Mouse (Mus musculus) thymus, adult 2 months (tissue): Measurements from ENCODE around the gene 3425401B19Rik. TPM values are rescaled to one million over a fixed set of nuclear protein-coding genes. Genes with fewer than 3 reads are reported as not detected.
A peak's percentile ranks its signal among the peaks of the same experiment; 100 is the strongest.

ENCODE experiments used
- DNase-seq: peaks from one replicate; pipeline ENCODE4 v3.0.0; 2021
- H3K27ac ChIP-seq: fragments of 200-500 bp; 2 replicates; pipeline ENCODE4 v1.5.1; 2012; ENCODE audit warnings: low read length, control low read depth; ENCODE audit not compliant: control insufficient read depth, insufficient read depth
- H3K27me3 ChIP-seq: fragments of 200-500 bp; 2 replicates; pipeline ENCODE4 v1.6.1; 2012; ENCODE audit warnings: mild to moderate bottlenecking, low read length, moderate library complexity, mixed read lengths; ENCODE audit not compliant: control insufficient read depth, insufficient read depth
- H3K36me3 ChIP-seq: fragments of 200-500 bp; 2 replicates; pipeline ENCODE4 v1.6.1; 2012; ENCODE audit warnings: mild to moderate bottlenecking, low read length, moderate library complexity; ENCODE audit not compliant: control insufficient read depth, insufficient read depth
- H3K4me1 ChIP-seq: fragments of 200-500 bp; replicated peaks from 2 replicates; pipeline ENCODE4 v1.6.1; 2012; ENCODE audit warnings: low read length; ENCODE audit not compliant: control insufficient read depth, insufficient read depth
- H3K4me3 ChIP-seq: fragments of 200-500 bp; 2 replicates; pipeline ENCODE4 v1.5.1; 2012; ENCODE audit warnings: mild to moderate bottlenecking, low read length, control low read depth, moderate library complexity; ENCODE audit not compliant: control insufficient read depth, insufficient read depth
- CTCF ChIP-seq: fragments of 200-500 bp; IDR thresholded peaks from 2 replicates; pipeline ENCODE4 v1.5.1; 2012; ENCODE audit warnings: mild to moderate bottlenecking, control low read depth, low read length, moderate library complexity, borderline replicate concordance; ENCODE audit not compliant: control insufficient read depth, poor library complexity, insufficient read depth; ENCODE audit errors: extremely low read depth
- POLR2A ChIP-seq: fragments of 200-500 bp; IDR thresholded peaks from 2 replicates; pipeline ENCODE4 v1.6.1; 2012; ENCODE audit warnings: mild to moderate bottlenecking, low read length, control low read depth, moderate library complexity; ENCODE audit not compliant: control insufficient read depth, poor library complexity, insufficient read depth; ENCODE audit errors: extremely low read depth
- WGBS: fragments of 180-500 bp; shearing (Covaris S2); methylation state at CpG from one replicate; pipeline ENCODE4 v1.1.7; 2018; 5-methylcytosine and 5-hydroxymethylcytosine counted together
- polyA plus RNA-seq: library from polyadenylated mRNA; depleted of rRNA; stranded (reverse); fragments of >200 nt; gene quantifications from 2 replicates; pipeline ENCODE4 v1.2.3, GENCODE M21; 2012; rRNA removed

Gene 3425401B19Rik
- polyA plus RNA-seq, 1 experiment, result 0.81 TPM

DNA sequence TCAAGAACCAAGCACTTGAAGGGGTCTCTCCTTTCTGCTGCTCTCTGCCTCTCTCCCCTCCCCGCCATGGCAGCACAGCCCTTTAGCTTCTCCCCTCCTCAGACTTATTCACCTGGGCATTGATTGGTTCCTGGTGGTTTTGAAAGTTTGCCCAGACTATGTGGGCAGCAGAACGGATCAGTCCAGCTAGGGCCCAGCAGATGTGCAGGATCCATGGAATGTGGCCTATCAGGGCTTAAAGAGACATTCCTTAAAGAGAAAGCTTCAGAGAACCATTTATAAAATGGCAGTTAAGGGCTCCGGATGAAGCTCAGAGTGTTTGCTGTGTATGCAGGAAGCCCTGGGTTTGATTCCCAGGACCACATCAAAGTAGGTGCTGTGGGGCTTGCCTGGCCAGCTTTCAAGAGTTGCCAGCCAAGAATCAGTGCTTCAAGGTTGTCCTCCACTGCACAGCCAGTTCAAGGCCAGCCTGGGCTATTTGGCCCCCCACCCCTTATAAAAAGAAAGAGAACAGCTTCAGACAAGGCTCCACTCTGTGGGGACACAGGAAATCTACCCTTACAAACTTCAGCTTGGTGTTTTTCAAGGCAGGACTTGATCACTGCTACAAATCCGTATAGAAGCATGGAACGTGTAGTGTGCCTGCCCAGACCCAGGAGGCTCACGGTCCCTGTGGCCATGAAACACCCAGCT lies 52.0 kb downstream of the 3425401B19Rik start:
- WGBS, result 60% methylated on average over 6 of the region's 6 CpGs
- H3K4me1 ChIP-seq, result no peaks in the 10 kb centered on the region
- no peaks in the 10 kb centered on the region for H3K36me3 ChIP-seq
- no peak overlapping the region for H3K27ac ChIP-seq
- no peak for DNase-seq
- no peaks in the 10 kb centered on the region for H3K27me3 ChIP-seq
- H3K4me3 ChIP-seq, result no peak overlapping the region
- TF ChIP-seq CTCF, result no peak

DNA sequence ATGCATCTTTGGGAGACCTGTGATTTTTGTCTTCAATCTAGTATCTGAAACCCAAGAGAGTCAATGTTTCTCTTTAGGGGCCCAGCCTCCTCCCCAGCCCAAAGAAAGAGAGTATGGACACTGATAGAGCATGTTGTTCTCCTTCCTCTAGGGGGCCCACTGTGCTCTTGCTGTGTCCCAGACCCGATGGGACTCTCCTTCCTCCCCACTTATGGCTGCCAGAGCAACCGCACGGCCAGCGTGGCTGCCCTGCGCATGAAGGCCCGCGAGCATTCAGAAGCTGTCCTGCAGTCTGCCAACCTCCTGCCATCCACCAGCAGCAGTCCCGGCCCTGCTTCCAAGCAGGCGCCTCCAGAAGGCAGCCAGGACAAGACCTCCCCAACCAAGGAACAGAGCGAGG lies 56.5 kb downstream of the 3425401B19Rik start:
- Histone ChIP-seq H3K4me1 (no peaks in the 10 kb centered on the region), H3K27me3 (no peaks in the 10 kb centered on the region), H3K4me3 (no peak overlapping the region), H3K27ac (no peak overlapping the region), H3K36me3 (no peaks in the 10 kb centered on the region)
- TF ChIP-seq POLR2A (no peak), CTCF (no peak)
- 45% methylated on average over 10 of the region's 10 CpGs for WGBS
- DNase-seq, result no peak

GRCm38 (mm10) chr14:32627271-32627670 lies 57.8 kb downstream of the 3425401B19Rik start:
- H3K36me3 ChIP-seq, result no peaks in the 10 kb centered on the region
- no peak overlapping the region for H3K4me3 ChIP-seq
- TF ChIP-seq POLR2A (no peak), CTCF (no peak)
- WGBS, result 83% methylated on average over 2 of the region's 2 CpGs
- H3K27ac ChIP-seq, result no peak overlapping the region
- no peaks in the 10 kb centered on the region for H3K4me1 ChIP-seq
- DNase-seq, result no peak
- H3K27me3 ChIP-seq, result no peaks in the 10 kb centered on the region

DNA sequence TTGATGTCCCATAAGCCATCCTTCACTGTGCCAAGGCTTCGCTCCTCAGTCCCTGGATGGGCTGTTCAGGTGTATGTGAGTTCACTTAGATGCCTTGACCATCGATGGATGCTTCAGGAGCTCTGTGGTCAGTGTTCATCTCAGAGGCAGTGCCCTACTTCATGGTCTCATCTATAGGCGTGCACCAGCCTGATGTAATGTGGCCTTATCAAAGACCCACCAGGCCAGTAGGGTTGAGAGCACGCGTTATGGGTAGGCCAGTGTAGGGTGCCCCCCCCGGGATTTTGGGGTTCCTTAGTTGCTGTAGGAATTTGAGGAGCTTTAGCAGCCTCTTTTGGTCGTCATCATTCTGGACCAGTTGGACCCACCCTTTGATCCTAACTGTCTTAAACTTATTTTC lies 60.3 kb downstream of the 3425401B19Rik start:
- TF ChIP-seq CTCF (no peak), POLR2A (no peak)
- DNase-seq, result no peak
- no peaks in the 10 kb centered on the region for H3K4me1 ChIP-seq
- H3K27me3 ChIP-seq, result no peaks in the 10 kb centered on the region
- H3K27ac ChIP-seq, result no peak overlapping the region
- 88% methylated on average over 7 of the region's 7 CpGs for WGBS
- no peak overlapping the region for H3K4me3 ChIP-seq
- no peaks in the 10 kb centered on the region for H3K36me3 ChIP-seq

GRCm38 (mm10) chr14:32624245-32624644 lies 60.8 kb downstream of the 3425401B19Rik start:
- H3K4me1 ChIP-seq, result no peaks in the 10 kb centered on the region
- H3K27ac ChIP-seq, result no peak overlapping the region
- WGBS, result 5% methylated on average over 3 of the region's 3 CpGs
- H3K27me3 ChIP-seq, result no peaks in the 10 kb centered on the region
- TF ChIP-seq CTCF, result no peak
- no peak for TF ChIP-seq POLR2A
- H3K4me3 ChIP-seq, result no peak overlapping the region
- DNase-seq, result no peak
- no peaks in the 10 kb centered on the region for H3K36me3 ChIP-seq

DNA sequence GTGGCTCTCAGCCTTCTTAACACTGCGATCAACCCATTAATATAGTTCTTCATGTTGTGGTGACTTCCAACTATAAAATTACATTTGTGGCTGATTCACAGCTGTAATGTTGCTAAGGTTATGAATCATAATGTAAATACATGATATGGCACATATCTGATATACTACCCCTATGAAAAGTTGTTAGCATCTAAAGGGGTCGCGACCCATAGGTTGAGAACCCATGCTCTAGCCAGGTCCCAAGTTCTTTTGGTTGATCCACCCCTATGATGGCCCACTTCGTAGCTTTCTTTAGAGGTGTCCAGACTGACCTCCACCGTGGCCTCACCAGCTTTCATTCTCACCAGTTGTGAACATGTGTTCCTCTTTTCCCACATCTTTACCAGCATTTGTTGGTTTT lies 67.8 kb downstream of the 3425401B19Rik start:
- Histone ChIP-seq H3K27ac (no peak overlapping the region), H3K4me3 (no peak overlapping the region), H3K4me1 (no peaks in the 10 kb centered on the region), H3K27me3 (no peaks in the 10 kb centered on the region), H3K36me3 (no peaks in the 10 kb centered on the region)
- DNase-seq, result no peak
- TF ChIP-seq POLR2A (no peak), CTCF (no peak)
- 87% methylated on average over 5 of the region's 5 CpGs for WGBS

- Histone ChIP-seq H3K4me3 (no peak overlapping the region), H3K27ac (no peak overlapping the region), H3K27me3 (no peaks in the 10 kb centered on the region), H3K36me3 (no peaks in the 10 kb centered on the region), H3K4me1 (no peaks in the 10 kb centered on the region)
- peak; percentile 11 for DNase-seq
- WGBS, result 29% methylated on average over 3 of the region's 3 CpGs
- 0 out of 2 replicates have a peak, but pooled peaks have one; percentile 51 for TF ChIP-seq CTCF
- no peak for TF ChIP-seq POLR2A
These were observed 75.7 kb downstream of the 3425401B19Rik start for GRCm38 (mm10) chr14:32609392-32609791.

Other genes starting within 250 kb of the 3425401B19Rik start
- 0.13 and 0.16 TPM in 2 replicates for gene Slc18a3, start 220.4 kb downstream of the 3425401B19Rik start, polyA plus RNA-seq
- gene Chat, start 219.3 kb downstream of the 3425401B19Rik start, polyA plus RNA-seq, result 0.37 and 0.67 TPM in 2 replicates
- gene Ercc6, start 171.8 kb downstream of the 3425401B19Rik start, polyA plus RNA-seq, result 9.4 and 12.1 TPM in 2 replicates
- 0.08 TPM in 1 of 2 replicates, not detected in the other for gene Prrxl1, start 85.9 kb downstream of the 3425401B19Rik start, polyA plus RNA-seq
- 1.4 and 1.6 TPM in 2 replicates for gene Tmem273, start 100.7 kb upstream of the 3425401B19Rik start, polyA plus RNA-seq
- not detected in 2 replicates for gene Fam170b, start 148.7 kb upstream of the 3425401B19Rik start, polyA plus RNA-seq
- 1.2 and 1.8 TPM in 2 replicates for gene Vstm4, start 171.5 kb upstream of the 3425401B19Rik start, polyA plus RNA-seq